Mouse (Mus musculus) embryonic facial prominence, embryonic 14.5 days (tissue): ENCODE data around the gene Thada. TPM values are rescaled to one million over a fixed set of nuclear protein-coding genes. Genes with fewer than 3 reads are reported as not detected.

Experiments used
- ATAC-seq: fragments of 200-750 bp; cut with Nextera tagmentation; 2 replicates; pipeline ENCODE4 v1.8.0; 2017; ENCODE audit warnings: low read depth, moderate number of reproducible peaks, moderate TSS enrichment
- DNase-seq: peaks from one replicate; pipeline ENCODE4 v3.0.0-alpha.2; 2015; ENCODE audit warnings: low spot score
- H3K27ac ChIP-seq: fragments of 300-500 bp; sonication (generic); replicated peaks from 2 replicates; pipeline ENCODE4 v1.5.1; 2014; ENCODE audit warnings: low read depth, mild to moderate bottlenecking, low read length, moderate library complexity
- H3K27me3 ChIP-seq: fragments of 300-500 bp; sonication (generic); replicated peaks from 2 replicates; pipeline ENCODE4 v1.6.1; 2014; ENCODE audit warnings: low read length; ENCODE audit not compliant: control insufficient read depth, insufficient read depth
- H3K36me3 ChIP-seq: fragments of 300-500 bp; sonication (generic); 2 replicates; pipeline ENCODE4 v1.6.1; 2014; ENCODE audit warnings: low read length, mixed read lengths; ENCODE audit not compliant: control insufficient read depth, insufficient read depth
- H3K4me1 ChIP-seq: fragments of 300-500 bp; sonication (generic); 2 replicates; pipeline ENCODE4 v1.6.1; 2014; ENCODE audit warnings: antibody characterized with exemption, low read length; ENCODE audit not compliant: control insufficient read depth, insufficient read depth
- H3K4me2 ChIP-seq: fragments of 300-500 bp; sonication (generic); 2 replicates; pipeline ENCODE4 v1.6.1; 2014; ENCODE audit warnings: low read depth, mild to moderate bottlenecking, low read length, moderate library complexity, mixed read lengths
- H3K4me3 ChIP-seq: fragments of 300-500 bp; sonication (generic); 2 replicates; pipeline ENCODE4 v1.5.1; 2014; ENCODE audit warnings: low read depth, mild to moderate bottlenecking, low read length
- H3K9ac ChIP-seq: fragments of 300-500 bp; sonication (generic); 2 replicates; pipeline ENCODE4 v1.6.1; 2014; ENCODE audit warnings: low read depth, mild to moderate bottlenecking, low read length, moderate library complexity, mixed read lengths
- H3K9me3 ChIP-seq: fragments of 300-500 bp; sonication (generic); 2 replicates; pipeline ENCODE4 v1.6.1; 2016; ENCODE audit warnings: low read length; ENCODE audit not compliant: control insufficient read depth
- whole genome bisulfite sequencing: fragments of 180-500 bp; shearing (Covaris S2); extraction: QIAGEN DNeasy Blood & Tissue Kit; methylation state at CpG from one replicate; pipeline ENCODE4 v1.1.7; 2014; 5-methylcytosine and 5-hydroxymethylcytosine counted together
- polyA plus RNA-seq: library from polyadenylated mRNA; unstranded; fragments of >200 nt; fragmentation: Nextera tagmentation; extraction: Ambion mirVana; gene quantifications from 2 replicates; pipeline ENCODE4 v1.2.1, GENCODE M21; 2014

Thada gene
- polyA plus RNA-seq, 1 experiment from 2014 or later = 6.2 TPM

- Histone ChIP-seq H3K27me3 (no peaks in the 10 kb centered on the region), H3K4me1 (peaks cover 26% of the 10 kb centered on the region), H3K9me3 (no peaks in the 10 kb centered on the region), H3K9ac (0 out of 2 replicates have a peak overlapping the region, but pooled peaks have one; percentile 22), H3K4me2 (no peak overlapping the region), H3K4me3 (no peak overlapping the region), H3K36me3 (no peaks in the 10 kb centered on the region; the same call in 1 of the 2 replicates), H3K27ac (peak overlapping the region; percentile 54)
- DNase-seq (peak; percentile 56), ATAC-seq (0 out of 2 replicates have a peak, but pooled peaks have one; percentile 60)
- WGBS = 37% methylated on average over 6 of the region's 6 CpGs
These were observed 191.8 kb downstream of the Thada start for GRCm38 (mm10) chr17:84274163-84274562.

- H3K27ac ChIP-seq = peak overlapping the region; percentile 76
These were observed 193.3 kb downstream of the Thada start for GRCm38 (mm10) chr17:84272557-84273261.

GRCm38 (mm10) chr17:84271566-84272202 is 194.3 kb downstream of the Thada start:
- no peak for DNase-seq
- ATAC-seq = no peak
- H3K9ac ChIP-seq = no peak overlapping the region
- no peaks in the 10 kb centered on the region for H3K27me3 ChIP-seq
- 91% methylated on average over 3 of the region's 6 CpGs for WGBS
- no peak overlapping the region for H3K4me2 ChIP-seq
- no peaks in the 10 kb centered on the region; the same call in 1 of the 2 replicates for H3K36me3 ChIP-seq
- no peak overlapping the region for H3K4me3 ChIP-seq
- H3K4me1 ChIP-seq = peaks cover 28% of the 10 kb centered on the region
- H3K27ac ChIP-seq = no peak overlapping the region
- H3K9me3 ChIP-seq = no peaks in the 10 kb centered on the region

More at GRCm38 (mm10) chr17:84272557-84273261, 193.3 kb downstream of the Thada start:
- Histone ChIP-seq H3K4me1 (peaks cover 26% of the 10 kb centered on the region), H3K4me2 (no peak overlapping the region), H3K9me3 (no peaks in the 10 kb centered on the region), H3K27me3 (no peaks in the 10 kb centered on the region), H3K4me3 (no peak overlapping the region), H3K9ac (no peak overlapping the region), H3K36me3 (no peaks in the 10 kb centered on the region; the same call in 1 of the 2 replicates)
- DNase-seq = peak; percentile 89
- WGBS = 44% methylated on average over 5 of the region's 5 CpGs
- peak; percentile 75; the same call in 1 of the 2 replicates for ATAC-seq

GRCm38 (mm10) chr17:84269722-84270121 is 196.3 kb downstream of the Thada start:
- DNase-seq (no peak), ATAC-seq (no peak)
- no peak overlapping the region for H3K9ac ChIP-seq
- no peak overlapping the region for H3K27ac ChIP-seq
- 86% methylated on average over 5 of the region's 5 CpGs for WGBS
- no peak overlapping the region for H3K4me2 ChIP-seq
- no peaks in the 10 kb centered on the region for H3K27me3 ChIP-seq
- peaks cover 31% of the 10 kb centered on the region for H3K4me1 ChIP-seq
- no peaks in the 10 kb centered on the region; the same call in 1 of the 2 replicates for H3K36me3 ChIP-seq
- no peak overlapping the region for H3K4me3 ChIP-seq
- H3K9me3 ChIP-seq = no peaks in the 10 kb centered on the region

- ATAC-seq = no peak
- H3K4me2 ChIP-seq = no peak overlapping the region
- WGBS = 69% methylated on average over 3 of the region's 3 CpGs
- H3K36me3 ChIP-seq = no peaks in the 10 kb centered on the region; the same call in 1 of the 2 replicates
- 0 out of 2 replicates have a peak overlapping the region, but pooled peaks have one; percentile 28 for H3K27ac ChIP-seq
- no peaks in the 10 kb centered on the region for H3K27me3 ChIP-seq
- no peaks in the 10 kb centered on the region for H3K9me3 ChIP-seq
- peak; percentile 53 for DNase-seq
- peaks cover 33% of the 10 kb centered on the region for H3K4me1 ChIP-seq
- no peak overlapping the region for H3K4me3 ChIP-seq
- no peak overlapping the region for H3K9ac ChIP-seq
These were observed 197.6 kb downstream of the Thada start for GRCm38 (mm10) chr17:84268450-84268849.

GRCm38 (mm10) chr17:84267456-84268074 is 198.4 kb downstream of the Thada start:
- WGBS = 93% methylated on average over 6 of the region's 6 CpGs
- H3K4me1 ChIP-seq = peaks cover 28% of the 10 kb centered on the region

GRCm38 (mm10) chr17:84266161-84266948 is 199.7 kb downstream of the Thada start:
- Histone ChIP-seq H3K36me3 (no peaks in the 10 kb centered on the region; the same call in 1 of the 2 replicates), H3K4me2 (no peak overlapping the region), H3K4me1 (peaks cover 25% of the 10 kb centered on the region), H3K9ac (no peak overlapping the region), H3K4me3 (no peak overlapping the region), H3K27ac (peak overlapping the region; percentile 5; the same call in 1 of the 2 replicates), H3K27me3 (no peaks in the 10 kb centered on the region), H3K9me3 (no peaks in the 10 kb centered on the region)
- DNase-seq (no peak), ATAC-seq (no peak)
- WGBS = 83% methylated on average over 3 of the region's 3 CpGs

More at GRCm38 (mm10) chr17:84267456-84268074, 198.4 kb downstream of the Thada start:
- Histone ChIP-seq H3K4me2 (no peak overlapping the region), H3K4me3 (no peak overlapping the region), H3K27ac (no peak overlapping the region), H3K9me3 (no peaks in the 10 kb centered on the region), H3K36me3 (no peaks in the 10 kb centered on the region; the same call in 1 of the 2 replicates), H3K27me3 (no peaks in the 10 kb centered on the region), H3K9ac (no peak overlapping the region)
- DNase-seq (no peak), ATAC-seq (no peak)
